Mouse (Mus musculus) hindbrain, postnatal 0 days (tissue): Measurements from ENCODE around the gene Nr6a1. TPM values are rescaled to one million over a fixed set of nuclear protein-coding genes. Genes with fewer than 3 reads are reported as not detected.

Source experiments
- ATAC-seq: fragments of 200-750 bp; cut with Nextera tagmentation; 2 replicates; pipeline ENCODE4 v1.8.0; 2017; ENCODE audit warnings: mild to moderate bottlenecking, moderate TSS enrichment, moderate library complexity
- DNase-seq: peaks from one replicate; pipeline ENCODE4 v3.0.0-alpha.2; 2015; ENCODE audit warnings: low spot score
- H3K27ac ChIP-seq: fragments of 300-500 bp; sonication (generic); 2 replicates; pipeline ENCODE4 v1.5.1; 2014; ENCODE audit warnings: mild to moderate bottlenecking
- H3K27me3 ChIP-seq: fragments of 300-500 bp; sonication (generic); 2 replicates; pipeline ENCODE4 v1.6.1; 2014; ENCODE audit warnings: low read length, mixed read lengths; ENCODE audit not compliant: insufficient read depth
- H3K36me3 ChIP-seq: fragments of 300-500 bp; sonication (generic); 2 replicates; pipeline ENCODE4 v1.6.1; 2014; ENCODE audit warnings: low read length, mixed read lengths; ENCODE audit not compliant: insufficient read depth
- H3K4me1 ChIP-seq: fragments of 300-500 bp; sonication (generic); 2 replicates; pipeline ENCODE4 v1.6.1; 2014; ENCODE audit warnings: antibody characterized with exemption, low read length, mixed read lengths; ENCODE audit not compliant: insufficient read depth
- H3K4me2 ChIP-seq: fragments of 300-500 bp; sonication (generic); 2 replicates; pipeline ENCODE4 v1.6.1; 2014; ENCODE audit warnings: low read depth, mild to moderate bottlenecking, low read length, moderate library complexity, mixed read lengths
- H3K4me3 ChIP-seq: fragments of 300-500 bp; sonication (generic); 2 replicates; pipeline ENCODE4 v1.5.1; 2014; ENCODE audit warnings: low read length
- H3K9ac ChIP-seq: fragments of 300-500 bp; sonication (generic); replicated peaks from 2 replicates; pipeline ENCODE4 v1.6.1; 2014; ENCODE audit warnings: mild to moderate bottlenecking, low read length, moderate library complexity, mixed read lengths
- H3K9me3 ChIP-seq: fragments of 300-500 bp; sonication (generic); 2 replicates; pipeline ENCODE4 v1.6.1; 2016; ENCODE audit warnings: low read length, mixed read lengths
- CTCF ChIP-seq: IDR thresholded peaks from 2 replicates; pipeline ENCODE4 v1.5.1; 2016; ENCODE audit warnings: antibody characterized with exemption, control low read depth, low read depth
- WGBS: fragments of 180-500 bp; shearing (Covaris S2); extraction: QIAGEN DNeasy Blood & Tissue Kit; methylation state at CpG from one replicate; pipeline ENCODE4 v1.1.7; 2014; 5-methylcytosine and 5-hydroxymethylcytosine counted together
- polyA plus RNA-seq: library from polyadenylated mRNA; unstranded; fragments of >200 nt; fragmentation: Nextera tagmentation; extraction: Ambion mirVana; gene quantifications from 2 replicates; pipeline ENCODE4 v1.2.1, GENCODE M21; 2015
- total RNA-seq: library from RNA; depleted of rRNA; stranded (reverse); fragments of >200 nt; gene quantifications from 2 replicates; pipeline ENCODE4 v1.2.3, GENCODE M21; 2014

Nr6a1 gene
- total and polyA plus RNA-seq, 2 experiments from 2014 or later, result 1.6 to 9.0 TPM

- no peaks in the 10 kb centered on the region for H3K9me3 ChIP-seq
- WGBS, result 18% methylated on average over 7 of the region's 7 CpGs
- ATAC-seq (peak; percentile 79), DNase-seq (peak; percentile 90)
- H3K27me3 ChIP-seq, result no peaks in the 10 kb centered on the region
- no peaks in the 10 kb centered on the region for H3K4me1 ChIP-seq
- TF ChIP-seq CTCF, result peak; percentile 95
- no peak overlapping the region for H3K4me2 ChIP-seq
- no peak overlapping the region for H3K27ac ChIP-seq
- no peak overlapping the region for H3K4me3 ChIP-seq
- H3K36me3 ChIP-seq, result 0 out of 2 replicates have a peak, but pooled peaks cover 7% of the 10 kb centered on the region
- no peak overlapping the region for H3K9ac ChIP-seq
Observed at GRCm38 (mm10) chr2:38739410-38739809, 188.1 kb downstream of the Nr6a1 start.

GRCm38 (mm10) chr2:38738601-38739301, 188.7 kb downstream of the Nr6a1 start:
- Histone ChIP-seq H3K36me3 (0 out of 2 replicates have a peak, but pooled peaks cover 7% of the 10 kb centered on the region), H3K4me3 (no peak overlapping the region), H3K9ac (no peak overlapping the region), H3K4me2 (no peak overlapping the region), H3K27me3 (no peaks in the 10 kb centered on the region), H3K9me3 (no peaks in the 10 kb centered on the region), H3K27ac (no peak overlapping the region), H3K4me1 (no peaks in the 10 kb centered on the region)
- no peak for TF ChIP-seq CTCF
- no peak for DNase-seq
- WGBS, result 79% methylated on average over 14 of the region's 14 CpGs
- 0 out of 2 replicates have a peak, but pooled peaks have one; percentile 34 for ATAC-seq

GRCm38 (mm10) chr2:38735740-38736139, 191.7 kb downstream of the Nr6a1 start:
- no peak overlapping the region for H3K9ac ChIP-seq
- H3K27me3 ChIP-seq, result no peaks in the 10 kb centered on the region
- DNase-seq (no peak), ATAC-seq (no peak)
- TF ChIP-seq CTCF, result no peak
- no peaks in the 10 kb centered on the region for H3K9me3 ChIP-seq
- H3K4me1 ChIP-seq, result no peaks in the 10 kb centered on the region
- H3K4me3 ChIP-seq, result no peak overlapping the region
- H3K4me2 ChIP-seq, result no peak overlapping the region
- H3K36me3 ChIP-seq, result no peaks in the 10 kb centered on the region
- H3K27ac ChIP-seq, result no peak overlapping the region

- no peak for TF ChIP-seq CTCF
- Histone ChIP-seq H3K4me2 (no peak overlapping the region), H3K9me3 (no peaks in the 10 kb centered on the region), H3K27me3 (no peaks in the 10 kb centered on the region), H3K27ac (no peak overlapping the region), H3K4me1 (no peaks in the 10 kb centered on the region), H3K36me3 (no peaks in the 10 kb centered on the region), H3K9ac (no peak overlapping the region), H3K4me3 (no peak overlapping the region)
- 56% methylated on average over 5 of the region's 5 CpGs for WGBS
- peak; percentile 25 for DNase-seq
- no peak for ATAC-seq
Observed at GRCm38 (mm10) chr2:38734721-38735120, 192.8 kb downstream of the Nr6a1 start.

GRCm38 (mm10) chr2:38730331-38730827, 197.1 kb downstream of the Nr6a1 start:
- Histone ChIP-seq H3K27ac (no peak overlapping the region), H3K4me1 (no peaks in the 10 kb centered on the region), H3K9me3 (no peaks in the 10 kb centered on the region), H3K9ac (no peak overlapping the region), H3K27me3 (no peaks in the 10 kb centered on the region), H3K36me3 (no peaks in the 10 kb centered on the region), H3K4me2 (no peak overlapping the region), H3K4me3 (no peak overlapping the region)
- DNase-seq (no peak), ATAC-seq (no peak)
- TF ChIP-seq CTCF, result no peak
- 85% methylated on average over 6 of the region's 6 CpGs for WGBS

- no peak for DNase-seq
- 45% methylated on average over 3 of the region's 3 CpGs for WGBS
- TF ChIP-seq CTCF, result no peak
Observed at GRCm38 (mm10) chr2:38725427-38725826, 202.1 kb downstream of the Nr6a1 start.

GRCm38 (mm10) chr2:38723378-38723777, 204.1 kb downstream of the Nr6a1 start:
- ATAC-seq (peak; percentile 58), DNase-seq (peak; percentile 60)
- H3K9ac ChIP-seq, result no peak overlapping the region
- 54% methylated on average over 4 of the region's 4 CpGs for WGBS
- H3K27ac ChIP-seq, result no peak overlapping the region
- no peaks in the 10 kb centered on the region for H3K36me3 ChIP-seq
- H3K9me3 ChIP-seq, result no peaks in the 10 kb centered on the region
- no peak overlapping the region for H3K4me3 ChIP-seq
- H3K4me2 ChIP-seq, result no peak overlapping the region
- no peaks in the 10 kb centered on the region for H3K27me3 ChIP-seq
- no peak for TF ChIP-seq CTCF
- peaks cover 4% of the 10 kb centered on the region; the same call in 1 of the 2 replicates for H3K4me1 ChIP-seq

More at GRCm38 (mm10) chr2:38725427-38725826, 202.1 kb downstream of the Nr6a1 start:
- H3K4me2 ChIP-seq, result no peak overlapping the region
- no peak overlapping the region for H3K27ac ChIP-seq
- no peak overlapping the region for H3K4me3 ChIP-seq
- ATAC-seq, result no peak
- H3K4me1 ChIP-seq, result peaks cover 4% of the 10 kb centered on the region; the same call in 1 of the 2 replicates
- no peaks in the 10 kb centered on the region for H3K9me3 ChIP-seq
- H3K36me3 ChIP-seq, result no peaks in the 10 kb centered on the region
- H3K9ac ChIP-seq, result no peak overlapping the region
- no peaks in the 10 kb centered on the region for H3K27me3 ChIP-seq
